Mouse (Mus musculus): ENCODE results near the gene Cldn15. TPM values are rescaled to one million over a fixed set of nuclear protein-coding genes. Genes with fewer than 3 reads are reported as not detected.

Gene Cldn15
- polyA plus RNA-seq, 1 experiment from 2014 or later, result 0.35 TPM

DNA sequence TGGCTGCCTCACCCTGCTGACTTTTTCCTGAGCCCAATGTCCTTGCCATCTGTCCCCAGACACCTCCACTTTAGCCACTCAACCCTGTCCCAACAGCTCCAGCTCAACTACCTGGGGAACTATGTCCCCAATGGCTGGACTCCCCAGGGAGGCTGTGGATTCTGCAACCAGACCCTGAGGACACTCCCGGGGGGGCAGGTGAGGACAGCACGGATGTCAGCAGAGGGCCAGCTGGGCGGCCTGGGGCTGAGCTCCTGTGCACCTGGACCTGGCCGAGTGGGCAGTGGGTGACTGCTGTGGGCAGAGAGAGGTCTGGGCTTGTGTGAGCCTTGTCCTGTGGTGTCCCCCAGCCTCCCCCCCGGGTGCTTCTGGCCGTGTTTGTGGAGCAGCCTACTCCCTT is 23.4 kb downstream of the Cldn15 start:
- WGBS, result 94% methylated on average over 6 of the region's 6 CpGs
- Histone ChIP-seq H3K4me2 (no peak overlapping the region), H3K36me3 (peaks cover 63% of the 10 kb centered on the region), H3K27ac (no peak overlapping the region), H3K9me3 (no peaks in the 10 kb centered on the region), H3K4me1 (replicated peaks) (peaks cover 28% of the 10 kb centered on the region), H3K27me3 (no peaks in the 10 kb centered on the region), H3K4me3 (no peak overlapping the region), H3K9ac (no peak overlapping the region)
- ATAC-seq (ENCODE audit: low FRiP score), result no peak

GRCm38 (mm10) chr5:136999449-136999848 is 33.0 kb downstream of the Cldn15 start:
- H3K4me3 ChIP-seq, result no peak overlapping the region
- H3K36me3 ChIP-seq, result peaks cover 22% of the 10 kb centered on the region
- H3K9ac ChIP-seq, result no peak overlapping the region
- no peak overlapping the region for H3K4me2 ChIP-seq
- no peak overlapping the region for H3K27ac ChIP-seq
- 0 out of 2 replicates have a peak, but pooled peaks cover 3% of the 10 kb centered on the region for H3K4me1 ChIP-seq (replicated peaks)
- no peaks in the 10 kb centered on the region for H3K9me3 ChIP-seq
- 71% methylated on average over 5 of the region's 5 CpGs for WGBS
- no peak for ATAC-seq (ENCODE audit: low FRiP score)
- no peaks in the 10 kb centered on the region for H3K27me3 ChIP-seq

DNA sequence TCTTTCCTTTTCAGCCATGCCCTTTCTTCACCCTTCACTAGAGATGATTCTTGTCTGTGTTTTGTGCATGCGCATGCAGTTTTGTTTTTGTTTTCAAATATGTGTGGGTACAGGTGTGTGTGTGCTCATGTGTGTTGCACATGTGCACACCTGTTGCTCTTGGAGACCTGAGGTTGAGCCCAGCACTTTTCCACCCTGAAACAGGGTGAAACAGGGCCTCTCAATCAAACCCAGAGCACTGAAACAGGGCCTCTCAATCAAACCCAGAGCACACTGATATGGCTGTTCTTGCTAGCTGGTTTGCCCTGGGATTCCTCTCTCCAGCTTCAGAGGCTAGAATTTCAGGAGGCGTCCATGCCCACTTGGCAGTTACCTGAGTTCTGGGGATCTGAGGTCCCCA is 34.2 kb downstream of the Cldn15 start:
- 86% methylated on average over 2 of the region's 2 CpGs for WGBS

DNA sequence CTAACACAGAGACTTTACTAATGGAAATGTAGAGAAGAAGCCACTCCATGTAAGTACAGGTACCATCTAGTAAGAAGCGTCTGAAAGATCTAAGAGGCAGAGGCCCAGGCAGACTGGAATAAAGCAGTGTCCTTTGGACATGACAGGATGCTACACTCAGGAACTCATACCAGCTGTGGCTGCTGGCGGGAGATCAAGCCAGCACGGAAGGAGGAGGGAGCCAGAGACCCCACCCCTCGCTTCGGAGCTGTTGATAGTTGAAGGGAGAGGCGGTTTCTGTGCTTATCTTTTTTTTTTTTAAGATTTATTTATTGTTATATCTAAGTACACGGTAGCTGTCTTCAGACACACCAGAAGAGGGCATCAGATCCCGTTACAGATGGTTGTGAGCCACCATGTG is 40.9 kb downstream of the Cldn15 start:
- no peak overlapping the region for H3K9ac ChIP-seq
- no peak overlapping the region for H3K27ac ChIP-seq
- H3K4me1 ChIP-seq (replicated peaks), result no peaks in the 10 kb centered on the region
- H3K36me3 ChIP-seq, result no peaks in the 10 kb centered on the region
- no peaks in the 10 kb centered on the region for H3K27me3 ChIP-seq
- 66% methylated on average over 8 of the region's 8 CpGs for WGBS
- no peak for ATAC-seq (ENCODE audit: low FRiP score)
- no peak overlapping the region for H3K4me2 ChIP-seq
- H3K4me3 ChIP-seq, result no peak overlapping the region
- H3K9me3 ChIP-seq, result no peaks in the 10 kb centered on the region

More for the DNA sequence above, 34.2 kb downstream of the Cldn15 start:
- Histone ChIP-seq H3K9ac (no peak overlapping the region), H3K4me3 (no peak overlapping the region), H3K27ac (no peak overlapping the region), H3K4me2 (no peak overlapping the region), H3K27me3 (no peaks in the 10 kb centered on the region), H3K9me3 (no peaks in the 10 kb centered on the region), H3K36me3 (peaks cover 11% of the 10 kb centered on the region), H3K4me1 (replicated peaks) (0 out of 2 replicates have a peak, but pooled peaks cover 3% of the 10 kb centered on the region)
- ATAC-seq (ENCODE audit: low FRiP score), result no peak

DNA sequence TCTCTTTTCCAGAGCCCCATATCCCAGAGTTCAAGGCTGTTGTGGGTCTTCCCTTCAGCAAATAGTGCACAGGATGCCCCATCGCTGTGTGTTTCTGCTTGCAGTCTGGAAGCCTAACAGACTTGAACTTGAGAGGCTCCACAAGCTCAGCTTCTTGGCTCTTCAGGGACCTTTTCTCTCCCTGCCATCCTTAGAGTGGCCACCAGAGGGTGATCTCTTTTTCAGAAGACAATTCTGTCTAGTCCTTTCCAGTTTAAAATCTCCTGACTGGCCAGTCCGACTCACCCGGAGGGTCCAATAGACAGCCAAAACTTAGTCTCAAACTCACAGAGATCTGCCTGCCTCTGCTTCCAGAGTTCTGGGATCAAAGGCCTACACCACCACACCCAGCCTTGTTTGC is 43.6 kb downstream of the Cldn15 start:
- H3K4me1 ChIP-seq (replicated peaks), result no peaks in the 10 kb centered on the region
- H3K27ac ChIP-seq, result no peak overlapping the region
- no peak overlapping the region for H3K4me3 ChIP-seq
- no peak overlapping the region for H3K4me2 ChIP-seq
- 33% methylated on average over 3 of the region's 3 CpGs for WGBS
- H3K9ac ChIP-seq, result no peak overlapping the region
- no peaks in the 10 kb centered on the region for H3K27me3 ChIP-seq
- no peaks in the 10 kb centered on the region for H3K36me3 ChIP-seq
- H3K9me3 ChIP-seq, result no peaks in the 10 kb centered on the region
- ATAC-seq (ENCODE audit: low FRiP score), result no peak

DNA sequence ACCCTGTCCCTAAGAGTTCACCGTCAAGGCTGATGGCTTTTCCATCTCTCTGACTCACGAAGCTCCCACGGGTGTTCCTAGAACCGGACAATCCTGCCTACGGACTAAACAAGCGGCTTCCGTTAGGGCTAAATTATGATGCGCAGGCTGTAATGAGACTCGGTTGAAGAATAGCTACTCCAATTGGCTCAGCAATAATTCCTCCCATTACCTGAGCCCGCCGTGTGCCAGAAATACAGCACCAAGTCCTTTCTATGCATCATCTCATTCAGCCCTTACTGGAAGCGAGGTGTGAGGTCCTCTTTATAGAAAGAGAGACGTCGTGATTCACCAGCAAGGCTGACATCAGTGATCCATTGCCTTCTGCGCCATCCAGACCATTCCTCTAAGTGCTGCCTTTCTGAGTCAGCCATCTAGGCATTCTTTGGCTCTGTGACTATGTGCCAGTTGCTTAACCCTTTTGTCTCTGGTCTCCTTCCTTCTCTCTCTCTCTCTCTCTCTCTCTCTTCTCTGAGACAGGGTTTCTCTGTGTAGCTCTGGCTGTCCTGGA is 46.1 kb downstream of the Cldn15 start:
- Histone ChIP-seq H3K4me2 (no peak overlapping the region), H3K27me3 (no peaks in the 10 kb centered on the region), H3K4me1 (replicated peaks) (no peaks in the 10 kb centered on the region), H3K4me3 (no peak overlapping the region), H3K27ac (no peak overlapping the region), H3K36me3 (no peaks in the 10 kb centered on the region), H3K9ac (no peak overlapping the region), H3K9me3 (no peaks in the 10 kb centered on the region)
- ATAC-seq (ENCODE audit: low FRiP score), result no peak
- WGBS, result 75% methylated on average over 15 of the region's 15 CpGs

DNA sequence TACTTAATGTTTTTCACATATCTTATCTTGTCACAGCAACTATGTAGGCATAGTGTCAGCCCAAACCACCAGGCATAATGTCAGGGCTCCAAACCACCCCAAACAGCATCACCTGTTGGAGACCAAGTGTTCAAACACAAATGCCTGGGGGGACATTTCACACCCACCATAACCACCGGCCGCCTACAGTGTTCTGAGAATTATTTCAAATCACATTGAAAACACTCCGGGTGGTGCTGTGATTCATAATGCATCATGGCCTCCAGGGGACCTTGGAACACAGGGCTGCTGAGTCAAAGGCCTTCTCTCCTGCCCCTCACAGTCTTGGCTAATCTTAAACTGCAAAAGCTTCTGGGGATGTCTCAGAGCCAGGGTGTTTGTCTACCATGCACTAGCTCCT is 49.5 kb downstream of the Cldn15 start:
- WGBS, result 96% methylated on average over 3 of the region's 3 CpGs
- Histone ChIP-seq H3K27me3 (peaks cover under 1% of the 10 kb centered on the region; the same call in 1 of the 2 replicates), H3K9ac (no peak overlapping the region), H3K27ac (no peak overlapping the region), H3K9me3 (no peaks in the 10 kb centered on the region), H3K4me2 (no peak overlapping the region), H3K36me3 (no peaks in the 10 kb centered on the region), H3K4me3 (no peak overlapping the region), H3K4me1 (replicated peaks) (no peaks in the 10 kb centered on the region)
- no peak for ATAC-seq (ENCODE audit: low FRiP score)

GRCm38 (mm10) chr5:137024318-137024717 is 57.9 kb downstream of the Cldn15 start:
- peaks cover 21% of the 10 kb centered on the region for H3K4me1 ChIP-seq (replicated peaks)
- no peaks in the 10 kb centered on the region for H3K36me3 ChIP-seq
- WGBS, result 45% methylated on average over 3 of the region's 3 CpGs
- H3K9me3 ChIP-seq, result no peaks in the 10 kb centered on the region
- no peak for ATAC-seq (ENCODE audit: low FRiP score)
- no peak overlapping the region for H3K27ac ChIP-seq
- peaks cover 68% of the 10 kb centered on the region for H3K27me3 ChIP-seq
- H3K4me3 ChIP-seq, result no peak overlapping the region
- H3K4me2 ChIP-seq, result no peak overlapping the region
- H3K9ac ChIP-seq, result no peak overlapping the region

DNA sequence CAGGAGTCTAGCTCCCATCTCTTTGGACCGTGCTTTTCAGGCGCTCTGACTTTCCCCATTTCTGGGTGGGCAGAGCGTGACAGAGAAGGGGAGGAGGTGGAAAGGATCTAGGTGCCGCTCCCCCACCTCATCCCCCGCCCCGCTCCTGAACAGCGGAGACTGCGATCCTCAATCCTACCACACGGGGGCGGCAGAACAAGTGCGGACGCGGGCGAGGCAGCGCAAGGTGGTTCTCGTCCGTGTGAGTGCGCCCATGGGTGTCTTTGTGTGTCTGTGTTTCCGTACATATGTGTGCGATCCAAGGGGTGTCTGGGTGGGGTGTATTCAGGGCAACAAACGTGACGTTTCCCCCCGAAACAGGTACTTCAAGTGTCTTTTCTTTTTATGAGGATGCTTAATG is 58.7 kb downstream of the Cldn15 start:
- 0% methylated on average over 23 of the region's 23 CpGs for WGBS
- H3K9ac ChIP-seq, result no peak overlapping the region
- H3K27me3 ChIP-seq, result peaks cover 72% of the 10 kb centered on the region
- peaks cover 25% of the 10 kb centered on the region for H3K4me1 ChIP-seq (replicated peaks)
- no peak overlapping the region for H3K27ac ChIP-seq
- H3K36me3 ChIP-seq, result no peaks in the 10 kb centered on the region
- no peak for ATAC-seq (ENCODE audit: low FRiP score)
- H3K4me2 ChIP-seq, result peak overlapping the region; percentile 47
- peak overlapping the region; percentile 27 for H3K4me3 ChIP-seq
- no peaks in the 10 kb centered on the region for H3K9me3 ChIP-seq

MicroRNAs encoded within 50 kb of the gene (microRNA counts, 519-probe panel; counts per million panel counts)
- microRNA mmu-miR-702, result 51.3 counts per million

Small RNA genes within 50 kb of the gene (microRNA-seq; reads per million reads assigned to microRNA genes)
- 61.0 reads per million, percentile 43 among the genes with 10 or more reads in this experiment for gene Mir702

Other genes starting within 250 kb of the Cldn15 start
- 30.2 and 33.8 TPM in 2 replicates for gene Col26a1, start 83.4 kb upstream of the Cldn15 start, polyA plus RNA-seq (2015; fragmentation: Nextera tagmentation; extraction: Ambion mirVana)
- 118 and 125 TPM in 2 replicates for gene Ift22, start 58.5 kb upstream of the Cldn15 start, polyA plus RNA-seq (2015; fragmentation: Nextera tagmentation; extraction: Ambion mirVana)
- 398 and 404 TPM in 2 replicates for gene Fis1, start 13.3 kb upstream of the Cldn15 start, polyA plus RNA-seq (2015; fragmentation: Nextera tagmentation; extraction: Ambion mirVana)
- 34.0 and 38.1 TPM in 2 replicates for gene Plod3, start 20.4 kb downstream of the Cldn15 start, polyA plus RNA-seq (2015; fragmentation: Nextera tagmentation; extraction: Ambion mirVana)
- gene Znhit1, start 21.4 kb downstream of the Cldn15 start, polyA plus RNA-seq (2015; fragmentation: Nextera tagmentation; extraction: Ambion mirVana), result 107 and 109 TPM in 2 replicates
- gene Vgf, start 59.8 kb downstream of the Cldn15 start, polyA plus RNA-seq (2015; fragmentation: Nextera tagmentation; extraction: Ambion mirVana), result 1.6 and 1.9 TPM in 2 replicates
- gene Ap1s1, start 79.5 kb downstream of the Cldn15 start, polyA plus RNA-seq (2015; fragmentation: Nextera tagmentation; extraction: Ambion mirVana), result 220 and 236 TPM in 2 replicates
- 0.06 and 0.16 TPM in 2 replicates for gene Serpine1, start 105.7 kb downstream of the Cldn15 start, polyA plus RNA-seq (2015; fragmentation: Nextera tagmentation; extraction: Ambion mirVana)
- gene Trim56, start 149.6 kb downstream of the Cldn15 start, polyA plus RNA-seq (2015; fragmentation: Nextera tagmentation; extraction: Ambion mirVana), result 2.4 and 2.8 TPM in 2 replicates
- gene Muc3, start 182.7 kb downstream of the Cldn15 start, polyA plus RNA-seq (2015; fragmentation: Nextera tagmentation; extraction: Ambion mirVana), result not detected in 2 replicates
- gene Muc3a, start 245.8 kb downstream of the Cldn15 start, polyA plus RNA-seq (2015; fragmentation: Nextera tagmentation; extraction: Ambion mirVana), result 0.12 and 0.13 TPM in 2 replicates